Mouse (Mus musculus) right cerebral cortex, postnatal 14 days (tissue): ENCODE measurements around the gene Gm11237.
"Not testable (repeated sequence)": the region's sequence is repeated elsewhere in the genome, so short reads cannot be mapped to it uniquely, and the experiment has no call there.

Experiments used
- DNase-seq: peaks from one replicate; pipeline ENCODE4 v3.0.0; 2022

The Gm11237 gene

GRCm38 (mm10) chr4:73622684-73623083, at the start of gene Gm11237:
TSS of gene Gm11237 (plus strand) at chr4:73622984.
- DNase-seq: not testable (repeated sequence)

- no peak for DNase-seq
These were observed 23.5 kb upstream of the Gm11237 start for GRCm38 (mm10) chr4:73599248-73599647.

DNA sequence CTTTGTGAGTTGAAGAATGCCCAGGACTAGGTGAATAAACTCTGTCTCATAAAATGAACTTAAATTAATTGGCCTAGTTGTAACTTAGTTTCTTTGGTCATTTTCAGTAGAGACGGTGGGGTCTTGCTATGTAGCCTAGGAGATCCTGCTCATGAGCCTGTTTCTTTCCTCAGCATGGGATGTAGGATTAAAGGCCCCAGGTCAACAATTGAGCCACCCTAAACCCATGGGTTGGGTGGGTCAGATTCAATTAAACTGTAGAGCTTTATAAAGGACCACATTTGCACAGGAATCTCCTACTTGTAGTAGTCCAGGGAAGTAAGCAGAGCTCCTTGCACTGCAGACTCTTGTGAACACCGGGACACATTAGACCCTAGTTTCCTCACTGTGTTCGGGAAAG, 15.2 kb upstream of the Gm11237 start, which contains the start of gene Gm11238:
Gm11238 (plus strand) TSS at position 301 of the 400 bp plus-strand sequence.
- DNase-seq: not testable (repeated sequence)

DNA sequence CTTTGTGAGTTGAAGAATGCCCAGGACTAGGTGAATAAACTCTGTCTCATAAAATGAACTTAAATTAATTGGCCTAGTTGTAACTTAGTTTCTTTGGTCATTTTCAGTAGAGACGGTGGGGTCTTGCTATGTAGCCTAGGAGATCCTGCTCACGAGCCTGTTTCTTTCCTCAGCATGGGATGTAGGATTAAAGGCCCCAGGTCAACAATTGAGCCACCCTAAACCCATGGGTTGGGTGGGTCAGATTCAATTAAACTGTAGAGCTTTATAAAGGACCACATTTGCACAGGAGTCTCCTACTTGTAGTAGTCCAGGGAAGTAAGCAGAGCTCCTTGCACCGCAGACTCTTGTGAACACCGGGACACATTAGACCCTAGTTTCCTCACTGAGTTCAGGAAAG, 15.0 kb downstream of the Gm11237 start, which contains the start of gene Gm11236:
Gm11236 (plus strand) TSS at position 301 of the 400 bp plus-strand sequence.
- DNase-seq: not testable (repeated sequence)

GRCm38 (mm10) chr4:73661864-73662263, 39.1 kb downstream of the Gm11237 start:
- DNase-seq: not testable (repeated sequence)

GRCm38 (mm10) chr4:73668054-73668453, 45.3 kb downstream of the Gm11237 start, which contains the start of gene Gm11239:
TSS of gene Gm11239 (plus strand) at chr4:73668354.
- not testable (repeated sequence) for DNase-seq
